Mouse (Mus musculus): ENCODE results near the gene Peak1. TPM values are rescaled to one million over a fixed set of nuclear protein-coding genes. Genes with fewer than 3 reads are reported as not detected.
"Not testable (repeated sequence)": the region's sequence is repeated elsewhere in the genome, so short reads cannot be mapped to it uniquely, and the experiment has no call there.

The Peak1 gene
- polyA plus RNA-seq, 1 experiment from 2014 or later, result 5.7 TPM

DNA sequence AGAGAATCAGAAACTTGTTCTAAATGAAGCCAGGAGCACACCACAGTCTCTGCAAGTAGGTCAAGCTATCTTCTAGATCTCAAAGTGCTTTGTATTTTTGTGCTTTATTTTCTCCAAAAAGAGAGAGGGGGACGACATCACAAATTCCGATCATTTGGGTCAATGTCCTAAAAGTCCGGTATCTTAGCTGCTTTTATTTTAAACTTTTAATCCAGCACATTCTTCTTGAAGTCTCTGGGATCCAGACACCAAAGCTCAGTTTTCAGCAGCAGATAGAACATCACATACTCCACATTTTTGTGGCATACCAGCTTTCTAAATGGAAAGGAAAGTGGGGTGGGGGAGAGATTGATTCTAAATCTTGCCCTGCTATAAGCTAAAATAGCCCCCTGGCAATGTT, 183.3 kb downstream of the Peak1 start:
- no peaks in the 10 kb centered on the region for H3K9me3 ChIP-seq (replicated peaks)
- H3K4me2 ChIP-seq, result no peak overlapping the region
- no peak for ATAC-seq
- no peaks in the 10 kb centered on the region for H3K4me1 ChIP-seq
- no peaks in the 10 kb centered on the region for H3K36me3 ChIP-seq
- no peak overlapping the region for H3K9ac ChIP-seq
- H3K4me3 ChIP-seq, result no peak overlapping the region
- no peaks in the 10 kb centered on the region for H3K27me3 ChIP-seq (replicated peaks)
- no peak overlapping the region for H3K27ac ChIP-seq
- WGBS (ENCODE audit: insufficient replicate concordance), result 61% methylated on average over 3 of the region's 3 CpGs

DNA sequence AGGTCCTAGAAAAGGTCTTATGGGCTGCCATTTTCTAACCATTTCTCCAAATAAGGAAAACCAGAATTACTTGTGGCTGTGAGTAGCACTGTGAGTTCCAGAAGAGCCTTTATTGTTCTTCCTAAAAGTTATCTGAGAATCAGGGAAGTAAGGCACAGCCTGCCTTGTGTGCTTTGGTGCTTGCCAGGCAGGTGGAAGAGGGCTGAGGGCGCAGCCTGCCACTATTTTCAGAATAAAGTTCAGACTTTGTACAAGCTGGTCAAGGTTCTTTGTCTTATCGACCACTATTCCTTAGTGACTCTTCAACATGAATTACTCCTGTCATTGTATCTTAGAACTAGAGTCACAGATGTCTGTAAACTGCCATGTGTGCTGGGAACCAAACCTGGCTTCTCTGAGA, 184.6 kb downstream of the Peak1 start:
- Histone ChIP-seq H3K9me3 (replicated peaks) (no peaks in the 10 kb centered on the region), H3K4me2 (no peak overlapping the region), H3K36me3 (no peaks in the 10 kb centered on the region), H3K27ac (no peak overlapping the region), H3K9ac (no peak overlapping the region), H3K4me1 (no peaks in the 10 kb centered on the region), H3K27me3 (replicated peaks) (no peaks in the 10 kb centered on the region), H3K4me3 (no peak overlapping the region)
- WGBS (ENCODE audit: insufficient replicate concordance), result 70% methylated on average over 2 of the region's 2 CpGs
- no peak for ATAC-seq

DNA sequence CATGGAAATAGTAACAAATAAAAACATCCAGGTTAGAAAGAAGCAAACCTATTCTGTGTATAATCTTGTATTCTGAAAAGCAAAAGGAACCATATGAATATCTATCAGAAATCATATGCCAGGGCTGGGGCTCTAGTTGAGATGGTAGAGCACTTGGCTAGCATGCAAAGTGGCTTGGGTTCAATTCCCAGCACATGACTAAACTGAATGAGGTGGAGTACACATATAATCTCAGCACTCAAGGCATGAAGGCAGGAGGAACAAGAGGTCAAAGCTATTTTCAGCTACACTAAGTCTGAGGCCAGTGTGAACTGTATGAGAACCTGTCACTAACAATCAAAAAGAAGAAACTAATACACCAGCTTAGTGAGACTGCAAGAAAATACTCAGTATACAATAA, 187.0 kb downstream of the Peak1 start:
- H3K4me1 ChIP-seq, result no peaks in the 10 kb centered on the region
- H3K36me3 ChIP-seq, result peaks cover 12% of the 10 kb centered on the region
- no peak overlapping the region for H3K4me3 ChIP-seq
- no peak overlapping the region for H3K27ac ChIP-seq
- ATAC-seq, result no peak
- no peaks in the 10 kb centered on the region for H3K9me3 ChIP-seq (replicated peaks)
- no peaks in the 10 kb centered on the region for H3K27me3 ChIP-seq (replicated peaks)
- H3K4me2 ChIP-seq, result no peak overlapping the region
- H3K9ac ChIP-seq, result no peak overlapping the region

DNA sequence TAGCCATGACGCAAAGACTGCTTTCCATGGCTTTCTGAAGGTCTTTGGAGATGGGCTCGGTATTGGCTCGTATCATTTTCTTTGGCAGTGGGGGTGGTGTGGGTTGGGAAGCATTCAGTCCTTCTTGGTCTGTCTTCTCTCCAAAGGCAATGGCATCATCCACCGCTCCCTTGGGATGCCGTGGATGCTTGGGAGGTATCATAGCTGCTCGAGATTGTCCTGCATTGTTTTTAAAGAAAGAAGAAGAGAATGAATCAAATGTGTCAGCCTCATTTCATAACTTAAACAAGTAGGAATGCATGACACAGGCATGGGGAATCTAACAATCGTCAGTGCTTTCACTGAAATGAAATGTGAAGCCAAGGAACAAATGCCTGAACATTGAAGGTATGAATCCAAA, 190.2 kb downstream of the Peak1 start:
- no peaks in the 10 kb centered on the region for H3K27me3 ChIP-seq (replicated peaks)
- no peak overlapping the region for H3K9ac ChIP-seq
- no peak overlapping the region for H3K4me2 ChIP-seq
- H3K36me3 ChIP-seq, result peaks cover 12% of the 10 kb centered on the region
- H3K4me3 ChIP-seq, result no peak overlapping the region
- no peaks in the 10 kb centered on the region for H3K4me1 ChIP-seq
- no peaks in the 10 kb centered on the region for H3K9me3 ChIP-seq (replicated peaks)
- H3K27ac ChIP-seq, result no peak overlapping the region
- 81% methylated on average over 7 of the region's 7 CpGs for WGBS (ENCODE audit: insufficient replicate concordance)
- ATAC-seq, result no peak

DNA sequence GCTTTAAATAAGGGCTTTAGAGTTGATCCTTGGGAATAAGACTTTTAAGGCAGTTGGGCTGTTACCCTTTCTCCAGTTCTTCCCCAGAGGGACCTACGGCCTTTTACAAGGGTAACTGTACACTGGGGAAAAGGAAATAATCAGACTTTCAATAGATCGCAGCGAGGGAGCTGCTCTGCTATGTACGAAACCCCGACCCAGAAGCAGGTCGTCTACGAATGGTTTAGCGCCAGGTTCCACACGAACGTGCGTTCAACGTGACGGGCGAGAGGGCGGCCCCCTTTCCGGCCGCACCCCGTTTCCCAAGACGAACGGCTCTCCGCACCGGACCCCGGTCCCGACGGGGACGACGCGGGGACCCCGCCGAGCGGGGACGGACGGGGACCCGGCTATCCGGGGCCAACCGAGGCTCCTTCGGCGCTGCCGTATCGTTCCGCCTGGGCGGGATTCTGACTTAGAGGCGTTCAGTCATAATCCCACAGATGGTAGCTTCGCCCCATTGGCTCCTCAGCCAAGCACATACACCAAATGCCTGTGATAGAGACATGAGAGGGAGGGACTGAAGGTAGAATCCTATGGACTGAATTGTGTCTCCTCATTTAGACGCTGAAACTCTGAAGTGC, 194.3 kb downstream of the Peak1 start:
- peaks cover 12% of the 10 kb centered on the region for H3K36me3 ChIP-seq
- H3K27ac ChIP-seq; H3K9me3 ChIP-seq (replicated peaks); H3K9ac ChIP-seq; H3K4me3 ChIP-seq; H3K4me1 ChIP-seq; H3K4me2 ChIP-seq; H3K27me3 ChIP-seq (replicated peaks): not testable (repeated sequence)
- peak; percentile 100 for ATAC-seq
- WGBS (ENCODE audit: insufficient replicate concordance), result 60% methylated on average over 42 of the region's 45 CpGs

DNA sequence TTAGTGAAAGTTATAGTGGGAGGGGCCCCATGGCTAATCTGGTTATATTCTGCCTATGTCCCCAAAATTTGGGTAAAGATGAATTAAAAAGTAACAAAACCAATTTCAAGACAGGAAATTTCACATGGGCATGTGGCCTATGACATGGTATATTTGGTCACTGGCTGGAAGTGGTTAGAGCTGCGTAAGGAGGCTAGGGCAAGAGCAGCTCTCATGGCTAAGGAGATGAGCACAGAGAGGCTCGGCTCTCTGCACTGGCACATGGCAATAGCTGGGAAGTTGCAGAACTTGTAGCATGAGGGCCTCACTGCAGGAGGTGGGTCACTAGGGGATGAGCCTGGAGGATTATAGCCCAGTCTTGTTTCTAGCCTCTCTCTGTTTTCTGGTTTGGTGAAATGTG, 199.0 kb downstream of the Peak1 start:
- WGBS (ENCODE audit: insufficient replicate concordance), result 72% methylated on average over 2 of the region's 2 CpGs
- H3K4me2 ChIP-seq, result no peak overlapping the region

DNA sequence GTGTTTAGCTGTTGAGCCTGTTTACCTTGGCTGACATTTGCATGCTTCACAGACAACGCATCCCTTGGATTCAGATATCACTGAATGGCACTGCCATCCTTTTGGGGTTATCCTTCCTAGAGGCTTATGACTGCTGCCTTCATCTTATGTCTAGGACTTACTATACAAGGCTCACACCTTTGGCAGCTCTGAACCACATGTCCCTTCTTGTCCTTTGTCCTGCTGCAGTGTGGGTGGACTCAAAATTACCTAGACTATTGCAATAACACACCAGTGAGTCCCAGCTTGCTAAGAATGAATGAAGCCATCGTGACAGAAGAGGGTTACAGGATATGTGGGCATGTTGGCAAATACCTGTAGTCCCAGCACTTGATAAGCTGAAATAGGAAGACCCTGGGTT, 199.8 kb downstream of the Peak1 start:
- Histone ChIP-seq H3K27me3 (replicated peaks) (no peaks in the 10 kb centered on the region), H3K4me3 (no peak overlapping the region), H3K36me3 (no peaks in the 10 kb centered on the region), H3K4me2 (no peak overlapping the region), H3K9me3 (replicated peaks) (no peaks in the 10 kb centered on the region), H3K4me1 (0 out of 2 replicates have a peak, but pooled peaks cover 6% of the 10 kb centered on the region), H3K27ac (no peak overlapping the region), H3K9ac (no peak overlapping the region)
- 72% methylated on average over 2 of the region's 2 CpGs for WGBS (ENCODE audit: insufficient replicate concordance)
- ATAC-seq, result no peak

More for the DNA sequence above, 199.0 kb downstream of the Peak1 start:
- Histone ChIP-seq H3K4me1 (0 out of 2 replicates have a peak, but pooled peaks cover 2% of the 10 kb centered on the region), H3K27ac (no peak overlapping the region), H3K27me3 (replicated peaks) (no peaks in the 10 kb centered on the region), H3K4me3 (no peak overlapping the region), H3K9ac (no peak overlapping the region), H3K36me3 (no peaks in the 10 kb centered on the region), H3K9me3 (replicated peaks) (no peaks in the 10 kb centered on the region)
- no peak for ATAC-seq

DNA sequence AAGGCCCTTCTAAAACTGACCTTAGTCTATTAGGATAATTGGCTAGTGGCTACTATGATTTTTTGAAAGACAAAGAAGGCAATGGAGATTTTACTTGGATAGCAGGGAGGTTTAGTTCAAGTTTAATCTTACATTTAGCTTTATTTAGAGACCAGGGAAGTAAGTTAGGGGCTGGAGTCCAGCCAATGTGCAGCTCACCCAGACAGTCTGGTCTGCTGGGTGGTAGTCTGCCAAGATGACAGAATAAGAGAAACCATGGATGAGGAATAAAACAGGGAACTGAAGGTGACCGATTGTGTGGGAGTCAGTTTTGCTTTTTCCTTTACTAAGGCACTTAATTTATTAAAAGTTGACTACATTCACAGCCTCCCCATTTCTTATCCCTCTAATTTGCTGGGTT, 200.5 kb downstream of the Peak1 start:
- Histone ChIP-seq H3K36me3 (no peaks in the 10 kb centered on the region), H3K4me3 (no peak overlapping the region), H3K27me3 (replicated peaks) (no peaks in the 10 kb centered on the region), H3K9ac (no peak overlapping the region), H3K4me1 (0 out of 2 replicates have a peak, but pooled peaks cover 6% of the 10 kb centered on the region), H3K27ac (no peak overlapping the region), H3K9me3 (replicated peaks) (no peaks in the 10 kb centered on the region), H3K4me2 (no peak overlapping the region)
- no peak for ATAC-seq
- WGBS (ENCODE audit: insufficient replicate concordance), result 78% methylated on average over 1 of the region's 1 CpGs

DNA sequence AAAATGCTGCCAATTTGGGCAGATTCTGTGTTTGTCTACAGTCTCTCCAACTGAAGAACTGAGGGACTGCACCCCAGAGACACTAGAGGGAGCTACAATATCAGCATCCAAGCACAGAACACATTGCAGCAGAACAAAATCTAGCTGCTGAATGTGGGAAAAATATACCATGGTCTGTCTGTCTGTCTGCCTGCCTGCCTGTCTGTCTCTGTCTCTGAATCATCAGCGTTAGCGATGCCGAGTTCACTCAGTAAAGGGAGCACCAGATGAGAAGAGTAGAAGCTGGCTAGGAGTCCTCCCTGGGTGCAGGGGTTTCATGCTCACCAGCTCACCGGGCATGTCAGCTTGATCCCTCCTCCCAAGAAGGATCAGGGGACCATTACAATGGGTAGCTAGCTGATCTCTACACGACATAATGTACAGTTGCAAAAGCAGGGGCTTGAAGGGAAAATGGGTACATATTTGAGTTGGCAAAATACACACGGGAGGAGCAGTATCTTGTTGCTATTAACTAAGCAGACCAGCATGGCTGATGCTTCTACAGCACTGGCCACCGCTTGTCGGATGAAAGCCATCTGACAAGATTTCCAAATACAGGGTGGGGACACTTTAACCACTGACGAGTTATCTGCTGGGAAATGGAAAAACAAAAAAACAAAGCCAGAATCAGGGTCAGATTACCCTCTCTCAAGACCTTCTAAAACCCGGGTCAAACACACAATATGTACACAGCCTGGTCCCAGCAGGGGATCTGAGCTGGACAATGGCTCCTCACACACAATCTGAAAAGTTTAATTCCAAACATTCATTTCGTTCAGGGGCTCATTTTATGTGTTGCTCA, 204.2 kb downstream of the Peak1 start:
- 44% methylated on average over 11 of the region's 11 CpGs for WGBS (ENCODE audit: insufficient replicate concordance)
- no peak for ATAC-seq
- Histone ChIP-seq H3K27ac (no peak overlapping the region), H3K9ac (no peak overlapping the region), H3K9me3 (replicated peaks) (no peaks in the 10 kb centered on the region), H3K4me1 (0 out of 2 replicates have a peak, but pooled peaks cover 6% of the 10 kb centered on the region), H3K27me3 (replicated peaks) (no peaks in the 10 kb centered on the region), H3K4me2 (no peak overlapping the region), H3K4me3 (no peak overlapping the region), H3K36me3 (no peaks in the 10 kb centered on the region)

DNA sequence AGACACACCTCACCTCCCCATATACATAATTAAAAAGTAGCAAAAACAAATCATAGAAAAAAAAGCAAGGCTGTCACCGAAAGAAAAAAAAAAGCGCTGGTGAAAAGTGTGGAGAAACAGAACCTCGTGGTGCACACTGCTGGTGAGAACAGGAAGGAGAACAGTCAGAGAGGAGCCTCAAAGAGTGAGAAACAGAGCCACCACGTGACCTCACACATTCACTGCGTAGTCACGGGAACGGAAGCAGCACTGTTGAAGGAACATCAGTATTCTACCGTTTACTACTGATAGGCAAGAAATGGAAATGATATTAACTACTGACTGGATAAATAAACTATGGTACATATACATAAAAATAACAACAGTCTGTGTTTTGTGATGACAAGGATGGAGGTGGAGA, 209.1 kb downstream of the Peak1 start:
- Histone ChIP-seq H3K9ac (no peak overlapping the region), H3K27me3 (replicated peaks) (no peaks in the 10 kb centered on the region), H3K4me2 (no peak overlapping the region), H3K4me1 (0 out of 2 replicates have a peak, but pooled peaks cover 4% of the 10 kb centered on the region), H3K27ac (no peak overlapping the region), H3K9me3 (replicated peaks) (no peaks in the 10 kb centered on the region), H3K4me3 (no peak overlapping the region), H3K36me3 (peaks cover 18% of the 10 kb centered on the region)
- ATAC-seq, result no peak
- 66% methylated on average over 8 of the region's 8 CpGs for WGBS (ENCODE audit: insufficient replicate concordance)

DNA sequence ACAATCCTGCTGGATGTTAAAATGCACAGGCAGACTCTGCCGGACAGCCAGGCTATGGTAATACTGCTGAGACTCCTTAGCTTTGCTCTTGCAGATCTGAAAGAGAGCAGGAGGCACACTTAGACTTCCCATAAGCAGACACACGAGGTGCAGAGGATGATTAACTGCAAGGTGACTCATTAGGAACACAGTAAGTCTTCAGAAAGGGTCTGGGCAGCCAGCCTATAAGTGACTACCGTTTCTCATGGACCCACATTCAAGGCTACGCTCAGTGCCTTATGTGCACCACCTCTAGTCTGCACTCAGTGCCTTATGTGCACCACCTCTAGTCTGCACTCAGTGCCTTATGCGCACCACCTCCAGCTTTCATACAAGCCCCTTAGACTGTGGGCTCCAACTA, 210.4 kb downstream of the Peak1 start:
- no peak overlapping the region for H3K9ac ChIP-seq
- H3K27me3 ChIP-seq (replicated peaks), result no peaks in the 10 kb centered on the region
- H3K4me2 ChIP-seq, result no peak overlapping the region
- H3K36me3 ChIP-seq, result peaks cover 18% of the 10 kb centered on the region
- H3K4me1 ChIP-seq, result no peaks in the 10 kb centered on the region
- H3K9me3 ChIP-seq (replicated peaks), result no peaks in the 10 kb centered on the region
- no peak overlapping the region for H3K4me3 ChIP-seq
- no peak overlapping the region for H3K27ac ChIP-seq
- 61% methylated on average over 5 of the region's 5 CpGs for WGBS (ENCODE audit: insufficient replicate concordance)
- no peak for ATAC-seq

DNA sequence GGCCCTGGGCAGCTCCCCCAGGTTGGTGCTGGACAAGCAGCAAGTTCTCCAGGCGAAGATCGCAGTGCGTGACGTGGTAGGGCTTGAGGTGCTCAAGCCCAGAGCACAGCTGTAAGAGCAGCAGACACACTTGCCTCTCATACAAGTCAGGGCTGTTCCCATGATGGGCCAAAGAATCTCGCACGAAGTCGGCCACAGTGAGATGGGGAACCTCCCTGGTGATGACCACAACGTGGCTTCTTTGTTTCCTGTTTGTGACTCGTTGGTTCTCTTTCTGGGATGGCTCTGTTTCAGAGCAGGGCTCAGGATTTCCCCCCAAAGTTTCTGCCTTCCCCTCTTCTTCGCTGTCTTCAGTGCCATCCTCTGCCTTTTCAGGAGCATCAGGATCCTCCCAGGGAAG, 210.8 kb downstream of the Peak1 start:
- H3K9ac ChIP-seq, result no peak overlapping the region
- no peak for ATAC-seq
- no peaks in the 10 kb centered on the region for H3K27me3 ChIP-seq (replicated peaks)
- no peak overlapping the region for H3K4me3 ChIP-seq
- H3K4me1 ChIP-seq, result no peaks in the 10 kb centered on the region
- H3K4me2 ChIP-seq, result no peak overlapping the region
- no peaks in the 10 kb centered on the region for H3K9me3 ChIP-seq (replicated peaks)
- WGBS (ENCODE audit: insufficient replicate concordance), result 49% methylated on average over 10 of the region's 10 CpGs
- H3K27ac ChIP-seq, result no peak overlapping the region
- peaks cover 18% of the 10 kb centered on the region for H3K36me3 ChIP-seq

Data from liver, embryonic 12.5 days (tissue).